Mouse (Mus musculus): Measurements from ENCODE around the gene Elane.

Gene Elane

GRCm38 (mm10) chr10:79858416-79859074, 27.5 kb upstream of the Elane start:
- DNase-seq = peak; percentile 76

GRCm38 (mm10) chr10:79859116-79859515, 26.9 kb upstream of the Elane start:
- DNase-seq = peak; percentile 46

GRCm38 (mm10) chr10:79860079-79860911, 25.8 kb upstream of the Elane start:
- DNase-seq = no peak

GRCm38 (mm10) chr10:79861230-79862048, 24.6 kb upstream of the Elane start:
- peak; percentile 83 for DNase-seq

DNA sequence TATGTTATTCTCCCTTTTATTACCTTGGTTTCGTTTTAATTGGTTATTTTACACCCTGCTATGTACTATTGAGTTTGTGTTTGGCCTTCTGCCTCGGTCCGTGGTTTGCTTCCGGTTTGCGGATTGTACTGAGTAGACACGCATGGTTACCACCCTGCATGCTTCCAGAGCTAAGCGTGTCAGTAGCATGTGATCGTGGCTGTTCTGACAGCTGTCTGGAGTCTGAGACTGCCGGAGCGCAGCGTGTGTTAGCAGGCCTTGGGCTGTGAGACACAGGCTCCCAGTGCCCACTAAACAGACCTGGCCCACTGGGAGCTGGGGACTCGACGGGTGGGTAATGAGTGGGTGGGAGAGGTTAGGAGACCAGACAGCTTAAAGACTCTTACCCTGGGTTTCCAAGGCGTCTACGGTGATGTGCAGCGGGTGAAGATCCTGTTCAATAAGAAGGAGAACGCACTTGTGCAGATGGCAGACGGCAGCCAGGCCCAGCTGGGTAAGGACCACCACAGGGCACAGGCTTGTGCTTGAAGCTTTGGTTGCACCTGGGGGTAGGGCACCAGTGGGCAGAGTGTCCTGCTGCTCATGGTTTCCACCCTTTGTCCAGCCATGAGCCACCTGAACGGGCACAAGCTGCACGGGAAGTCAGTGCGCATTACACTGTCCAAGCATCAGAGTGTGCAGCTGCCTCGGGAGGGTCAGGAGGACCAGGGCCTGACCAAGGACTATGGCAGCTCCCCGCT, 23.8 kb upstream of the Elane start:
- no peak for DNase-seq

GRCm38 (mm10) chr10:79862925-79863324, 23.1 kb upstream of the Elane start:
- no peak for DNase-seq

DNA sequence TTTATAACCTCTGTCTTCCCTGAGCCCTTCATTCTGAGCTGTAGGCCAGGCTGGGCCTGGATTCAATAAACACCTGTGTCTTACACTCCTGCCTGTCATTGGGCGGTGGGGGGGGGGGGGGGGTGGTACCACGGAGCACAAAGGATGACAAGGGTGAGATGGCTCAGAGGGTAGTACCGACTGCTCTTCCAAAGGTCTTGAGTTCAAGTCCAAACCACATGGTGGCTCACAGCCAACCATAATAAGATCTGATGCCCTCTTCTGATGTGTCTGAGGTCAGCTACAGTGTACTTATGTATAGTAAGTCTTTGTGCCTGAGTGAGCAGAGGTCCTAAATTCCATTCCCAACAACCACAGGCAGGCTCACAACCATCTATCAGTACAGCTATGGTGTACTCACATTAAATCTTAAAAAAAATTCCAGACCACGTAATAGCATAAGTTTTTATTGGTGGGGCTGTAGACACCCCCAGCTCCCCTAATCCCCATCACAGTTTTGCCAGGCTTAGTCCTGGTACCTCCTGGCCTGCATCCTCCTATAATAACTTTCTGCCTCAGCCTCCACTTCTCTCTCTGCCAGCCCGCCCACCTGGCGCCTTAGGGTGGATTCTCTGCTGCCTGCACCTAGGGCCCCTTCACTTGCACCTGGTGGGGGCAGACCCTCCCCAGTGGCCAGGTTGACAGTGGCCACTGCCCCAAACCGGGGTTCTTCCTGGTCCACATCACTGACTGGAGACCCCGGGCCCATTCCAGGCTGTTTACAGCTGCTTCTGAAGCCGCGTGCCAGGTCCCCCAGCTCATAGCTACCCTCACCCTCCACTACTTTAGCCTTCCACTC, 21.5 kb upstream of the Elane start:
- DNase-seq = peak; percentile 46

DNA sequence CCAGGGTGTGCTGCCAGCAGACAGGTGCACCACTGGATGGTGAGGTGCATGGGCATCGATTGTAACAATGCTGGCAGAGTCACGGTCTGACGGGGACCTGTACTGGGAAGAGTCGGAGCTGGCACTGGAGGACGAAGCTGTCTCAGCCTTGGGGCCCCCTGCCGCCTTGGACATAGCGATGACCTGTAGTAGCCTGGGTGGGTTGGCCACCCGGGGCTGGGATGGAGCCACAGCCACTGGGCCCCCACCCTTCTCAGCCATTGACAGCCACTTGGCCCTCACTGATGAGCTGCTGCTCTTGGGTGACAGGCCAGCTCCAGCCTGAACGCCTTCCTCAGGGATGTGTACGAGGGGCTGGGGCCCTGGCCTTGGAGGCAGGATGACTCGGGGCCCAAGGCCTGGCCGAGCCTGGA, 20.9 kb upstream of the Elane start:
- peak; percentile 55 for DNase-seq

DNA sequence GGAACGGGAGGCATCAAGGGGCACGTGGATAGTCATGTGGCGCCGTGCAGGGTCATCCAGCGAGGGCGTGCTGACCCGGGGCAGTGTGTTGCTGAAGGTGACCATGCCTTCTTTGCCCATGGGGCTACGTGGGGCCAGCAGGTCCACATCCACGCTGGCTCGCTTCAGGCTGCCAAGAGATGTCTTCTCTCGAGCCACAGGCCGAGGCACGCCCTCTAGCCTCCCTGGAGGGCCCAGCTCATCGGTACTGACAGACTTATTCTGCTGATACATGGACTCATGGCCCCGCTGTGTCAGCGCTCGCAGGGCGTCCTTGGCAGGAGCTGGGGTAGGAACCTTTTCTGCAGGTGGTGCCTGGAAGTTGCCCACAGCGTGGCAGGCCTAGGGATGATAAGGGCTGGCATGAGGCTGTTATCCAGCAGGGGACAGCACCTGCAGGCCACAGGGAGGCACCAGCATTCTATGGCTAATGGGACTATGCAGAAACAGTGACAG, 20.2 kb upstream of the Elane start:
- peak; percentile 66 for DNase-seq

DNA sequence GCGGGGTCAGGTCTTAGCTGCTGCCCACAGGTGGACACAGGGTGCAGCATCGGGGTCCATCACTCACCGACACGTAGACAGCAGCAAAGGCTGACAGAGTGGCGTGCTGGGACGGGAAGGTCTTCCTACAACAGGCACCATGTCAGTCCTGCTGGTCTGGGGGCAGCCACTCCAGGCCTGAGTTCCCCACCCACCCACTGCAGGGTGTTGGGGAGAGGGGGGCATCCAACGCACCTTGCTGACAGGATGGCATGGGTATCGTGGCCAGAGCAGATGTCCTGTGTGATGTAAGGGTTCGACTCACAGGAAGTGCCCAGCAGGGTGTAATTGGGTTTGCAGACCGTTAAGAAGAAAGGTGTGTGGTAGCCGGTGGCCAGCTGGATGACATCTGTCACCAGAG, 19.4 kb upstream of the Elane start:
- peak; percentile 51 for DNase-seq

- no peak for DNase-seq
Measured at GRCm38 (mm10) chr10:79871845-79872244, 14.2 kb upstream of the Elane start.

DNA sequence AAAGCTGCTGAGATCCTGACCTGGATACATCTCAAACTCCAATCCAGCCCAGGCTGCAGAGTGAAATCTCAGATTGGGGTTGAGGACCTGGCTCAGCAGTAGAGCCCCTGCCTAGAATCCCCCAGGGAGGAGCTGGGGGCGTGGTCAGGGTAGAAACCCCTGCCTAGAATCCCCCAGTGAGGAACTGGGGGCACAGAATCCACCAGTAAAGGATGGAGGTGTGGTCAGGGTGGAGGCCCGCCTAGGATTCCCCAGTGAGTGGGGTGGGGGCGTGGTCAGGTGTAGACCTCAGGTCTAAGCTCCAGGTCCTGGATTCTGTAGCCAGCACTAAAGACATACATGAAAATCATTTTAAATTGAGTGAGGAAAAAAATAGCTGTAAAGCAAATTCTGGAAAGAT, 13.2 kb upstream of the Elane start:
- DNase-seq = no peak

DNA sequence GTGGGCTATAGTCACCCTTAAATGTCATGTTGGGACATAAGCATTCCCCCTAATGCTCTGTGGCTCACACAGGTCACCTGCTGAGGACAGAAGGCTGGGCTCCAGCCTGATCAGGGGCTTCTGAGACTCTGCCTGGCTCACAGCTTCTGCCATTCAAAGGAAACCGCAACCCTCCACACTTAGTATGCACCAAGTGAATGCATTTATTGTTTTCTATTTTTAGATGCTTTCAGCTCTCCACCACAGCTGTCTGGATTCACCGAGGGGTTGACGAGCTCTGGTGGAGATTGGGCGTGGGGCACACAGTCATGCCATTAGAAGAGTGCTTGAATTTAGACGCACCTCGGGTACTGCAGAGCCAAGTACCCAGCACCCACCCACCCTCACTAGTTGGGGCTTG, 12.7 kb upstream of the Elane start:
- no peak for DNase-seq

- peak; percentile 39 for DNase-seq
Measured at GRCm38 (mm10) chr10:79873715-79874289, 12.2 kb upstream of the Elane start.

DNA sequence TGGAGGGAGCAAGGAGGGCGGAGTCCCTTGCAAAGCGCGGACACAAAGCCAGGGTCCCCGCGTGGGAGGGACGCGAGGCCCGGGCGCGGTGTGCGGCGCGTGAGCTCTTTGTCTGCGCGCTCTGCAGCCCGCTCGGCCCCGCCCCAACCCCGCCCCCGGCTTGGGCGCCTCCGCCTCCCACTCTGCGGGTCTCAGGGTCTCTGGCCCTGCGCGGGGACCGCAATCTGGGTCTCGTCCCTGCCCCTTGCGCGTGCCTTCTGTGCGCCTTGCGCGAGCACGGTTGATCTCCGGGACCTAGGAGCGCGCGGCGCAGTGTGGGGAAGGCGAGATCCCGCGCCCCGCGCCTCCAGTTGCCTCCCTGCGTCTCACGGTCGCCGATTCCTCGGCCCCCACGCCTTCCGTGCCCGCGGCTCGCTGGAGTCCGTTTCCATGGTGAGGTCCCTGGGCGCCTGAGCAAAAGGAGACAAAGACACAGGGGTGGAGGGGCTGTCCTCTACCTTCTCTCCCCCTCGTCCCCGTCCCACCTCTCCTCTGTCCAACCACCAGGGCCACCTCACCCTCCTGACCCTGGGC, 11.7 kb upstream of the Elane start, which contains the start of the genes Prtn3 and Plppr3:
Gene Prtn3 (plus strand): TSS at position 187 of the 573 bp plus-strand sequence.
Gene Plppr3 (minus strand): TSS at position 345 of the 573 bp plus-strand sequence.
- DNase-seq = peak; percentile 46

GRCm38 (mm10) chr10:79877174-79877573, 8.9 kb upstream of the Elane start:
- DNase-seq = no peak

DNA sequence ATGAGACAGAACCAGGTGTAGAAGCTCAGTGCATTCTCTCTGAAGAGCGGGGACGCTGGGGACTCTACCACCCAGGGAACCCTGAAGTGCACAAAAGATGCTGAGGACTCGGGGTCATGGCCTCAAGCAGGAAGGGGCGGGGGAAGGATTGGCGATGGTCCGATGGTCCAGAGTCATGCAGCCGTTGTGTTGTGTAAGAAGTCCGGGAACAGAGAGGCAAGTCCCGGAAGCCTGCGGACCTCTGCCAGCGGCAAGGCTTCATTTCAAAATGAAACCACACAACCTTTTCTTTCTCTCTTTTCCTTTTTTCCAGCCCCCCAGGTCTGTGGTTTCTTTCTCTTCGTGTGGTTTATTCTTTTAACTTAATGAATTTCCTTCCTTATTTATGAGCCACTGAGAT, 8.3 kb upstream of the Elane start:
- no peak for DNase-seq

DNA sequence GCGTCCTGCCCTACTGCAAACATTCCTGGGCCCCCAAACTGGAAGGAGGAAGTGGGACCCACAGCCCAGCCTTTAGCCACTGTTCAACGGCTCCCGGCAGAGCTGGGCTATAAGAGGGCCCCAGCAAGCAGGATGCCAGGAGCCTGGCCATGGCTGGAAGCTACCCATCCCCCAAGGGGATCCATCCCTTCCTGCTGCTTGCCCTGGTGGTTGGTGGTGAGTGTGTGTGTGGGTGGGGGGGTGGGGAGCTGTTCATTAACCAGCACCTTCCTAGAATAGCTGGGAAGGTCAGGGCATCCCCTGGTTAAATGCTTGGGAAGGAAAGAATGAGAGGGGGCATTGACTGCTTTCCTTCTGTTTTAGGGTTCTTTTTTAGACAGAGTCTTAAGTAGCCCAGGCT, 6.5 kb upstream of the Elane start:
- no peak for DNase-seq

DNA sequence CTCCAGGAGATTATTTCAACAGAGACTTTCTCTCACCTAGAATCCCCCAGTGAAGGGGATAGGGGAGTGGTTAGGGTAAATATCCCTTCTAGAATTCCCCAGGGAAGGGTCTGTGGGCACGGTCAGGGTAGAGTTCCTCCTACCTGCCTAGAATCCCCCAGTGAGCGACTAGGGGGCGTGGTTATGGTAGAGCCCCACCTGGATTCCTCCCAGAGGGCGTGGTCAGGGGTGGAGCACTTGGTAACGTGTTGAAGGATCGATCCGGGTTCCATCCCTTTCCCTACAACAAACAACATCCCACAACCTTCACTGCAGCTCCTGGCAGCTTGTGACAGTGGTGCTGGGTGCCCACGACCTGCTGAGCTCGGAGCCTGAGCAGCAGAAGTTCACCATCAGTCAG, 5.3 kb upstream of the Elane start:
- DNase-seq = no peak

DNA sequence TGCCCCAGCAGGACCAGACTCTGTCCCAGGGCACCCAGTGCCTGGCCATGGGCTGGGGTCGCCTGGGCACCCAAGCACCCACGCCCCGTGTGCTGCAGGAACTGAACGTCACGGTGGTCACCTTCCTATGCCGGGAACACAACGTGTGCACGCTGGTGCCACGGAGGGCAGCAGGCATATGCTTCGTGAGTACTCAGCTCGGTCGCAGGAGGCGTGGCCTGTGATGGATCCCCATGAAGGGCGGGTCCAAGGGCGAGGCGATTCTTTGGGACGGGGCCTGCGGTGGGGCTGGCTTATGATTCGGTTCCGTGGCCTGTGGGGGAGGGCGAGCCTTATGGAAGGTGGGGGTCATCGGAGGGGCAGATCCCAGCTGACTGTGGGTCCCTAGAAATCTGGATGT, 4.1 kb upstream of the Elane start:
- no peak for DNase-seq

Measured in cerebellum, adult 11-12 months (tissue).